Mouse (Mus musculus) central nervous system, embryonic 14 days (tissue): Measurements from ENCODE around the gene Pcsk1. TPM values are rescaled to one million over a fixed set of nuclear protein-coding genes. Genes with fewer than 3 reads are reported as not detected.

Experiments used
- polyA plus RNA-seq: library from polyadenylated mRNA; depleted of rRNA; stranded (reverse); fragments of >200 nt; gene quantifications from 2 replicates; pipeline ENCODE4 v1.2.3, GENCODE M21; 2012; rRNA removed

Pcsk1 gene
- 1.0 and 1.3 TPM in 2 replicates for polyA plus RNA-seq

DNA sequence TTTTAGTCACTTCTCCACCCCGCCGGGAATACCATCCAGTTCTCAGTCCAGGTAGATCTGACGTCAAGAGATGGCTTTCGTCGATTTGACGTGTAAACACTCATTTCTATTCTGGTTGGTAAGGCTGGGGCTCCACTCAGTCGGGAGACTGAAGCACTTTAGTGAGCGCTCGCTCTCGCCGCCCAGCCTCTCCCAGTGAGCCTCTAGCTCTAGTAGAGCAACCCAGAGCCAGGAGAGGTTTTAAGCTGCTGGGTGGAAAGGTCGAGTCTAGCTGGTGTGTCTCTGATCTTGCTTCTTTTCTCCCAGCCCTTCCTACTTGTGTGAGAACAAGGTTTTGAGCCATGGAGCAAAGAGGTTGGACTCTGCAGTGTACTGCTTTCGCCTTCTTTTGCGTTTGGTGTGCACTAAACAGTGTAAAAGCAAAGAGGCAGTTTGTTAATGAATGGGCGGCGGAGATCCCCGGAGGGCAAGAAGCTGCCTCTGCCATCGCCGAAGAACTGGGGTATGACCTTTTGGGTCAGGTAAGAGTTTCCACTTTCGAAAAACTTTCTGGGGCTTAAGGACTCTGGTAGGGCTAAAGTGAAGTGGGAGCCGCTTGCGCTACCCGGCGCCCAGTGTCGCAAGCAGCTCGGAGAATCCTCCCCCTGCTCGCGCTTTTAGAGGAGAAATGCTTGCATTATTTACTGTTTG is at the start of gene Pcsk1:
Pcsk1 (plus strand) TSS at position 106 of the 690 bp plus-strand sequence.

